Mouse (Mus musculus) myocyte (in vitro differentiated cells): ENCODE results near the gene Flt1. TPM values are rescaled to one million over a fixed set of nuclear protein-coding genes. Genes with fewer than 3 reads are reported as not detected.

Experiments used
- H3K27me3 ChIP-seq: one replicate; pipeline ENCODE4 v1.6.1; 2011; ENCODE audit not compliant: control insufficient read depth, insufficient read depth, insufficient read length
- H3K36me3 ChIP-seq: one replicate; pipeline ENCODE4 v1.6.1; 2011; ENCODE audit not compliant: control insufficient read depth, insufficient read depth
- H3K4me2 ChIP-seq: one replicate; pipeline ENCODE4 v1.6.1; 2011; ENCODE audit warnings: low read depth, control low read depth
- H3K4me3 ChIP-seq: one replicate; pipeline ENCODE4 v1.5.1; 2011; ENCODE audit warnings: mild to moderate bottlenecking, control low read depth, moderate library complexity
- H3K79me2 ChIP-seq: one replicate; pipeline ENCODE4 v1.6.1; 2011; ENCODE audit not compliant: control insufficient read depth, insufficient read depth
- H3ac ChIP-seq: one replicate; pipeline ENCODE4 v1.6.1; 2011; ENCODE audit not compliant: control insufficient read depth, insufficient read length
- CEBPB ChIP-seq: IDR thresholded peaks from 2 replicates; pipeline ENCODE4 v1.6.1; 2011; ENCODE audit warnings: mild to moderate bottlenecking, moderate library complexity; ENCODE audit not compliant: poor library complexity, insufficient read depth, severe bottlenecking
- E2F4 ChIP-seq: IDR thresholded peaks from one replicate; pipeline ENCODE4 v1.6.1; 2011; ENCODE audit warnings: mild to moderate bottlenecking, control low read depth, moderate library complexity; ENCODE audit not compliant: insufficient read depth
- MAX ChIP-seq: IDR thresholded peaks from one replicate; pipeline ENCODE4 v1.6.1; 2011; ENCODE audit warnings: low read depth, mild to moderate bottlenecking, control low read depth
- MYOD1 ChIP-seq, 3 experiments: IDR thresholded peaks; one replicate each; pipeline ENCODE4 v1.6.1; 2011; ENCODE audit warnings: control low read depth in 2 of 3, low read depth in 2 of 3, mild to moderate bottlenecking in 2 of 3, moderate library complexity in 1 of 3; ENCODE audit not compliant: insufficient read length in 2 of 3, control insufficient read depth in 1 of 3
- MYOG ChIP-seq, 3 experiments: IDR thresholded peaks; one replicate each; pipeline ENCODE4 v1.6.1; 2011; ENCODE audit warnings: control low read depth in 2 of 3, low read depth in 2 of 3, mild to moderate bottlenecking in 2 of 3; ENCODE audit not compliant: insufficient read length in 2 of 3, control insufficient read depth in 1 of 3, insufficient read depth in 1 of 3
- POLR2A ChIP-seq: IDR thresholded peaks from one replicate; pipeline ENCODE4 v1.6.1; 2011; ENCODE audit warnings: low read depth, mild to moderate bottlenecking, control low read depth, moderate library complexity; ENCODE audit not compliant: insufficient read length
- POLR2AphosphoS2 ChIP-seq: IDR thresholded peaks from one replicate; pipeline ENCODE4 v1.6.1; 2011; ENCODE audit warnings: low read depth, control low read depth; ENCODE audit not compliant: insufficient read length
- REST ChIP-seq: IDR thresholded peaks from one replicate; pipeline ENCODE4 v1.6.1; 2011; ENCODE audit warnings: mild to moderate bottlenecking, control low read depth, moderate library complexity; ENCODE audit not compliant: insufficient read depth, insufficient read length
- SRF ChIP-seq: IDR thresholded peaks from one replicate; pipeline ENCODE4 v1.6.1; 2011; ENCODE audit warnings: low read depth; ENCODE audit not compliant: control insufficient read depth, insufficient read length
- TCF12 ChIP-seq: IDR thresholded peaks from one replicate; pipeline ENCODE4 v1.6.1; 2011; ENCODE audit warnings: mild to moderate bottlenecking, control low read depth; ENCODE audit not compliant: poor library complexity, insufficient read depth, severe bottlenecking
- TCF3 ChIP-seq: IDR thresholded peaks from one replicate; pipeline ENCODE4 v1.6.1; 2011; ENCODE audit warnings: low read depth, control low read depth; ENCODE audit not compliant: insufficient read length
- USF1 ChIP-seq: IDR thresholded peaks from one replicate; pipeline ENCODE4 v1.6.1; 2011; ENCODE audit warnings: low read depth, mild to moderate bottlenecking, control low read depth, moderate library complexity
- polyA plus RNA-seq: library from polyadenylated mRNA; unstranded; fragments of >200 nt; fragmentation: generic; extraction: Trizol; gene quantifications from one replicate; pipeline ENCODE4 v1.2.1, GENCODE M21; 2012; ENCODE audit warnings: missing spikeins

Gene Flt1
- 1.1 TPM for polyA plus RNA-seq

- Histone ChIP-seq H3K27me3 (peaks cover 8% of the 10 kb centered on the region), H3K36me3 (no peaks in the 10 kb centered on the region), H3K79me2 (no peaks in the 10 kb centered on the region), H3K4me3 (peak within 1 kb of the TSS; percentile 44), H3K4me2 (peak within 1 kb of the TSS; percentile 83), H3ac (peak within 1 kb of the TSS; percentile 2)
- no peak for TF ChIP-seq MYOG (IDR thresholded peaks at IDR 0.05; ENCODE audit: control insufficient read depth in 1 of 3, insufficient read depth in 1 of 3, insufficient read length in 2 of 3, low read depth in 2 of 3)
- no peak for TF ChIP-seq USF1
- TF ChIP-seq POLR2A = no peak
- TF ChIP-seq SRF = no peak
- TF ChIP-seq MYOD1 (IDR thresholded peaks at IDR 0.05; ENCODE audit: control insufficient read depth in 1 of 3, insufficient read length in 2 of 3, low read depth in 2 of 3) = no peak
- no peak for TF ChIP-seq MAX
- no peak for TF ChIP-seq TCF12
- no peak for TF ChIP-seq POLR2AphosphoS2
- no peak for TF ChIP-seq CEBPB
- TF ChIP-seq REST = no peak
- no peak for TF ChIP-seq E2F4
- no peak for TF ChIP-seq TCF3
These were observed at the start of gene Flt1 for GRCm38 (mm10) chr5:147725831-147726700. TSS of gene Flt1 (minus strand) at chr5:147726011.

- H3K27me3 ChIP-seq = no peaks in the 10 kb centered on the region
- H3K79me2 ChIP-seq = no peaks in the 10 kb centered on the region
- no peak overlapping the region for H3K4me2 ChIP-seq
- TF ChIP-seq POLR2A (no peak), POLR2AphosphoS2 (no peak), MAX (no peak), REST (no peak), E2F4 (no peak), USF1 (no peak), SRF (no peak), MYOG (IDR thresholded peaks at IDR 0.05; ENCODE audit: control insufficient read depth in 1 of 3, insufficient read depth in 1 of 3, insufficient read length in 2 of 3, low read depth in 2 of 3) (no peak), MYOD1 (IDR thresholded peaks at IDR 0.05; ENCODE audit: control insufficient read depth in 1 of 3, insufficient read length in 2 of 3, low read depth in 2 of 3) (no peak), TCF3 (no peak), TCF12 (no peak), CEBPB (no peak)
- H3K4me3 ChIP-seq = no peak overlapping the region
- H3K36me3 ChIP-seq = no peaks in the 10 kb centered on the region
- no peak overlapping the region for H3ac ChIP-seq
These were observed 49.4 kb upstream of the Flt1 start for GRCm38 (mm10) chr5:147775222-147775621.

GRCm38 (mm10) chr5:147769918-147770317, 44.1 kb upstream of the Flt1 start:
- TF ChIP-seq TCF12 (no peak), MAX (no peak), POLR2A (no peak), E2F4 (no peak), REST (no peak), SRF (no peak), POLR2AphosphoS2 (no peak), MYOG (IDR thresholded peaks at IDR 0.05; ENCODE audit: control insufficient read depth in 1 of 3, insufficient read depth in 1 of 3, insufficient read length in 2 of 3, low read depth in 2 of 3) (no peak), USF1 (no peak), TCF3 (no peak), MYOD1 (IDR thresholded peaks at IDR 0.05; ENCODE audit: control insufficient read depth in 1 of 3, insufficient read length in 2 of 3, low read depth in 2 of 3) (no peak), CEBPB (no peak)
- H3K4me3 ChIP-seq = no peak overlapping the region
- H3ac ChIP-seq = no peak overlapping the region
- H3K36me3 ChIP-seq = no peaks in the 10 kb centered on the region
- H3K79me2 ChIP-seq = no peaks in the 10 kb centered on the region
- H3K27me3 ChIP-seq = no peaks in the 10 kb centered on the region
- no peak overlapping the region for H3K4me2 ChIP-seq

- no peaks in the 10 kb centered on the region for H3K36me3 ChIP-seq
- H3ac ChIP-seq = no peak overlapping the region
- H3K27me3 ChIP-seq = no peaks in the 10 kb centered on the region
- no peak overlapping the region for H3K4me3 ChIP-seq
- no peaks in the 10 kb centered on the region for H3K79me2 ChIP-seq
- no peak overlapping the region for H3K4me2 ChIP-seq
- TF ChIP-seq E2F4 (no peak), POLR2AphosphoS2 (no peak), MAX (no peak), MYOG (IDR thresholded peaks at IDR 0.05; ENCODE audit: control insufficient read depth in 1 of 3, insufficient read depth in 1 of 3, insufficient read length in 2 of 3, low read depth in 2 of 3) (no peak), USF1 (no peak), CEBPB (no peak), REST (no peak), TCF12 (no peak), POLR2A (no peak), TCF3 (no peak), SRF (no peak), MYOD1 (IDR thresholded peaks at IDR 0.05; ENCODE audit: control insufficient read depth in 1 of 3, insufficient read length in 2 of 3, low read depth in 2 of 3) (no peak)
These were observed 38.2 kb upstream of the Flt1 start for GRCm38 (mm10) chr5:147764061-147764460.
